Mouse (Mus musculus): ENCODE results near the gene Mfsd4b5. TPM values are rescaled to one million over a fixed set of nuclear protein-coding genes. Genes with fewer than 3 reads are reported as not detected.
"Not testable (repeated sequence)": the region's sequence is repeated elsewhere in the genome, so short reads cannot be mapped to it uniquely, and the experiment has no call there.

The Mfsd4b5 gene
- total RNA-seq, 1 experiment from 2014 or later: 1.3 TPM

DNA sequence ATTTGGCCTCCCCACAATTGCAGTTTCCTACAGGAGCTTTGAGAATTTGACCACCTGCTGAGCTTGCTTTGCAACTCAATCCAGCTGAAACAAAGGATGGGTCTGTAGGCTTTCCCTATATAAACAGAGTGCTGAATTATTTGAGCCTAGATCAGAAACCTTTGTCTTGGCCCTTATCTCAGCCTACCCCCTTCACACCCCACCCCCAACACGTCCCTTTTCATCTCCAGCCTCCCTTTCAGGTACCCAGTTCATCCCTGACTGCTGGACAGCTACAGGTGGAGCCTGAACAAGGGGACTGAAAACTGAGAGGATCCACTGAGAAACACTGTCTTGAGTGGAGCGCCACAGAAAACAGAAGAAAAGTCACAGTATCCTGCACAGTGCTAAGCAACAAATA lies 10.7 kb downstream of the Mfsd4b5 start:
- no peak for ATAC-seq (ENCODE audit: extremely low read depth, insufficient number of reproducible peaks, low FRiP score, poor library complexity, severe bottlenecking)

DNA sequence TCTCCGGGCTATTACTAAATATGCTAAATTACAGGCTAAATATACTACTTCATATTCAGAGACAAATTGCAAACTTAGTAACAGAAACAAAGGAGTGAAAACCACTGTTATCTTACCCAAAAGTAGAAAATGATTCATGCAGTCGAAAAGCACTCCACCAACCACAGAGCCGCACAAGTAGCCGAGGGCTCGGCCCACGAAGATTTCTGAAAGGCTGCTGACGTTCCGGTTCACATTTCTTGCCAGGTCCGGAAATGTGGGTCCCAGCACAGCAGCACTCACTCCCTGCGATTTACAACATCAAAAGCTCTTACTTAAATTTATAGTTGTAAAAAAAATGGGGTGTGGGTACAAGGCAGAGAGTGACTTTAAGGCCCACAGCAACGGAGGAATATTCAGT lies 11.5 kb downstream of the Mfsd4b5 start:
- ATAC-seq (ENCODE audit: extremely low read depth, insufficient number of reproducible peaks, low FRiP score, poor library complexity, severe bottlenecking): no peak

DNA sequence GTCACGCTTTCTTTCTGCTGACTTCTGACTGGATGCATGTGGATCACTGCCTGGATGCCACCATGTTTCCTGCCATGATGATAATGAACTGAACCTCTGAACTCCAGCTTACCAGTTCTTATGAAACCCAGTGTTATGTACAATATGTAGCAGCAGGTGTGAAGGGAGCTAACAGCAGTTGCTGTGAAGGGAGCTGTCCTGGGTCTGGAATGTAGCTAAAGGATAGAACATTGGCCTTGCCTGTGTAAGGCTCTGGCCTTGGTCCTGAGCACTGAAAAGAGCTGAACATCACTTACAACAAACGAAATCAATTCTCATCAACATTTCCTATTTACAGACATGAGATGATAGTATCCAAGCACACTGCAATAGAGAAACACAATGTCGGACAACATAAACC lies 18.9 kb downstream of the Mfsd4b5 start:
- ATAC-seq (ENCODE audit: extremely low read depth, insufficient number of reproducible peaks, low FRiP score, poor library complexity, severe bottlenecking): no peak

DNA sequence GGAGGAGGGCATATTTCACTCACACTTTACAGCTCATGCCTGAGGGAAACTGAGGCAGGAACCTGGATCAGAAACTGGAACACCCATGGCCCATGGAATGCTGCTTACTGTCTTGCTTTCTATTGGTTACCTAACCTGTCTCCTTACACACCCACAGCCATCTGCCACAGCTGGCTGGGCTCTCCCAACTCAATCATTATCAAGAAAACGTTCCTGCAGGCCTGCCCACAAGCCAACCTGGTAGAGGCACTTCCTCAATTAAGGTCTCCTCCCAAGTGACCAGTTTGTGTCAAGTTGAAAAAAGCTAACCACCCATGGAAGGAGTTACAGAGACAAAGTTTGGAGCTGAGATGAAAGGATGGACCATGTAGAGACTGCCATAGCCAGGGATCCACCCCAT lies 24.5 kb downstream of the Mfsd4b5 start:
- ATAC-seq (ENCODE audit: extremely low read depth, insufficient number of reproducible peaks, low FRiP score, poor library complexity, severe bottlenecking): no peak

DNA sequence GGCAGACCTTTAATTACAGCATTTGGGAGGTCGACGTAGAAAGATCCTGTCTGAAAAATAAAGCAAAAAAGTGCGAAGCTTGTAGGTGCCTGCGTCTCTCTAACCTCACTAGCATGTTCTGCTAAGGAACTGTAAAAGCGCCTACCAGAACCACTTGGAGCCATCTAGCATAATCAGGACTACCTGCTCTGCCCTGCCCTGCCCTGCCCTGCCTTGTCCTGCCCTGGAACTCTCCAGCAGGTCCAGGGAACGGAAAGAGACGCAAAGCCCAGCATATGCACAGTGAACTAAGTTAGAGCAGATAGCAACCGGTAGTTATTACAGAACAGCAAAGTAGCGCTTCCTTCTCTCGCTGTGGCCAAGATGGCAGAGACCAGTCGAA lies 26.0 kb downstream of the Mfsd4b5 start:
- no peak for ATAC-seq (ENCODE audit: extremely low read depth, insufficient number of reproducible peaks, low FRiP score, poor library complexity, severe bottlenecking)

DNA sequence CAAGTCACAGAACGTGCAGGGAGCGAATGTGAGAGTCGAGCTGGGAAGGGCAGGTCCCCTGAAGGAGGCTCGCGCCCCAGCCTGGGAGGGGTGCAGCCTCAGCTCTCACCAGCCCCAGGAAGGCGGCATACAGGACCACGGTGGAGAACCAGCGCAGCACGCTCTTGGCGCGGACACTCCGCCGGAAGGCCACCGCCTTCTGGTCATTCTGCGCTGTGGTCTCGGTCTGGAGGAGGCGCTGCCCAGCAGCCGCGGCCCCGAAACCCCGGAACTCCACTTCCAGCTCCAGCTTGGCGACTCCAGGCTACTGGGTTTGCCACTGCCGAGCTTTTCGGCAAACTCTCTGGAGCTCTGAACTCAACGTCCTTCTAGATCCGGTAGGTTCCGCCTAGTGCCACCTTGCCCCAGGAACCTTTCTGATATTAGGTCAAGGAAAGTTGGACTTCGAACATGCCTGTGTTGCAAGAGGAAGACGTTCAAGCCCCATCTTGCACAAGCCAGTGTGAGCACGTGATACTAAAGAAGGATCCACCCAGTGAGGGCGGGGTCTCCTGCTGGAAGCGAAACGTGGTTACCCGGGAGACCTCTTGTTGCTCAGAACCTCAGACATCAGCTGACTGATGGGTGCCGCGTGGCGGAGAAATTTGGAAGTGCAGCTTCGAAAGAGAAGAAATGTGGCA lies 26.5 kb downstream of the Mfsd4b5 start, which contains the start of gene Mfsd4b3:
Gene Mfsd4b3, minus strand, starts transcription at position 393 of the 680 bp plus-strand sequence.
- peak; percentile 98 for ATAC-seq (ENCODE audit: extremely low read depth, insufficient number of reproducible peaks, low FRiP score, poor library complexity, severe bottlenecking)

DNA sequence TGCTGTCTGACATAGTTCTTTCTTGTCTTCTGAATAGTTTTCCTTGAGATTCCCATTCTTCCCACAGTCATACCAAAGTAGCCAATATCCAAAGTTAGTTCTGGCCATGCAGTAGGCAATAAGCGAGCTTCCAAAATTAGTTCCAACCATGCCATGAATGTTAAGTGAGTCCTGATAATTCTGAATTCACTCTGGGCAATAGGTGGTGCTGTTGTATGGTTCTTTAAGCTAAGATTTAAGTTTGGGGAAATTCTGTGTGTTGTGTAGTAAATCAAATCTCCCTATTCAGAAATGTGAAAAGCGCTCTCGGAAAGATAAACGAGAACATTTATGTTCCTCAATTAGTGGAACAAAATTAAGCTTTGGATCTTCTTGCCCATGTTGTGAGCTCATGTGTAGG lies 28.2 kb downstream of the Mfsd4b5 start:
- no peak for ATAC-seq (ENCODE audit: extremely low read depth, insufficient number of reproducible peaks, low FRiP score, poor library complexity, severe bottlenecking)

DNA sequence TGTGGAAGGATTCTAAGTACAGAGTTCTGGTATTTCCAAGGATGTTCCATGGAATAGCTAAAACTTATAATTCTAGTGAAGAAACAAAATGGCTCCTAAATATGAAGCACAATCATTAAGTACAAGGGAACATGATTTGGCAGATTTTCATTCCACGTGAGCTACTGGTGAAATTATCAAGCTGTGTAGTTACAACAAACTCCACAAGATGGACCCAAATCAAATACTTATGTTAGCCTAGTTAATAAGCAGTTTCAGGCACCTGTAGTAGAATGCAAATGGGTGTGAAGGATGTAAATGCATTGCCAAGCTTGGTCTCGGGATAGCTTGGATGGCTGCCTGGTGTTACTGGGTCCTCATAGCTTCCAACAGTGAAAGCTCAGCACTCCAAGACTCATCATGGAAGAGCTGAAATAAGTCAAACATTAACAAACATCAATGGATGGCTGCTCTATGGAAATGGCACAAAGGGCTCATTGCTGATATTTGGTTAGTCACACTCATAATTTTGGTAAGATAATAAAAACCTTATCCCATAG lies 30.0 kb downstream of the Mfsd4b5 start:
- ATAC-seq (ENCODE audit: extremely low read depth, insufficient number of reproducible peaks, low FRiP score, poor library complexity, severe bottlenecking): no peak

DNA sequence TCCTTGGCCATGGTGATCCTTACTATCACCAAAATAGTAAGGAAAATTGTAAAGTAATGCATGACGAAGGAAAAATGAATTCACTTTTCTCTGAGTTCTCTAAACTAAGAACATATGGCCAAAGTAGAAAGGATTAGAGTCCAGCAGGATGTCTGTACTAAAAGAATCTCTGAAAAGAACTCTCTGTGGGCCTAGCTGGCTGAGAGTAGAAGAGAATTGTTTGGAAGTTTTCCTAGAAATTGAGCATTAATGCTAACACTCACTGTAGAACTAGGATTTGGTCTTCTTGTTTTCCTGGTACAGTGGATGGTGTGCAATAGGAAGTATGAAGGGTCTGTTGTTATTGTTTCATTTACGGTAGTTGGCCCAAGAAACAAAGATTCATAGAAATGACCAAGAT lies 31.3 kb downstream of the Mfsd4b5 start:
- ATAC-seq (ENCODE audit: extremely low read depth, insufficient number of reproducible peaks, low FRiP score, poor library complexity, severe bottlenecking): no peak

DNA sequence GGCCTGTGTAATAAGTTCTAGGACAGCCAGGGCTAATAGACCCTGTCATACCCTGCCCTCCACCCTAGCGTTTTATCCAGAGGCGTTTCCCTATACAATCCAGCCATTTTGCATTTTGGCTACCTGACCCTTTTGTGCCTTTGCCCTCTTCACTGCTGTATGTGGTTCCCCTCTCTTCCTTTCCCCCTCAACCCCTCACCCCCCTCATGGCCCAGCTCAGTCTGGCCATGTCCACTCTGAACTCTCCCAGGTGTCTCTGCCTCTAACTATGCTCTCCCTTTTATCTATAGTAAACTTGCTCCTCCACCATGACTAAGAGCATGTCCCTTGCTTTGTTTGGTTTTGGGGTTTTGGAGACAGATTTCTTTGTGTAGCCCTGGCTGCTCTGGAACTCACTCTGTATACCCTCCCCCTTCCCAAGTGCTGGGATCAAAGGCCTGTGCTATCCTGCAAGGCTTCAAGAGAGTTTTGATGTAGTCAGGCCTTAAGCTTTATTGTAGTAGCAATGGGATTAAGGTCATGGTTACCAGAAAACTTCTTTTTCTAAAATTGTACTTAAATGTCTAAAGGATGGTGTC lies 37.0 kb downstream of the Mfsd4b5 start:
- no peak for ATAC-seq (ENCODE audit: extremely low read depth, insufficient number of reproducible peaks, low FRiP score, poor library complexity, severe bottlenecking)

DNA sequence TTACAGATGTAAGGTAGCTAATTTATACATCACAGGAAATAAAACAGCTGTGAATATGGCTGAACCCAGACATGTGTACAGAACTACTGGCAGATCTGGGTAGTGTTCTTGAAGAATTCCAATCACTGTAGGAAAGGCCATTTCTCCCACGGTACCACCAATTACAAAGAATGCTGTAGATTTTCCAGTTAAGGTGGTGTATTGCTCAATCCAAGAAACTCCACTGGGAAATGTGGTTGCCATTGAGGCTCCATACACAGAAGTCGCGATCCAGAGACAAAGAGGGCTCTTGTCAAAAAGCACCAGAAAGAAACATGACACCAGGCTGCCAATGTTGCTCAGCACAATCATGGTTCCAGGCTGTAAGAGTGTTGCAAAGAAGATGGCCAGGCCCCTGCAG lies 39.3 kb downstream of the Mfsd4b5 start:
- ATAC-seq (ENCODE audit: extremely low read depth, insufficient number of reproducible peaks, low FRiP score, poor library complexity, severe bottlenecking): not testable (repeated sequence)

DNA sequence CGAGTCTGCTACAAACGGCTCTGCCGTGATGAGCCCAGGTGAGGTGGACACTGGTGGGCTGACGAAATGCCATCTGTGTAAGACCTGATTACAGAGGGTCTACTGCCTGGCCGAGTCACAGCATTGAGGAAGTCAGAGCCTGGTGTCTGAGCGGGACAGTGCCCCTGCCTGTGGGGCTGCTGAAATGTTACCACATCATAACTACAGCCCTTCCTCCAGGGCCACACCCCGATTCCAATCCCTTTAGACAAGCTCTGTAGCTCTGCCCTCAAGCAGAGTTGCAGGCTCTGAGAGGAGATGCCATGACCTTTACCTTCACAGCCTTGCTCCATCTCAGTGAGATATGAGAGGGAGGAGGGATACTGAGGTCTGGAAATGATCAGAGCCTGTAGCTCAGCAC lies 49.9 kb downstream of the Mfsd4b5 start:
- ATAC-seq (ENCODE audit: extremely low read depth, insufficient number of reproducible peaks, low FRiP score, poor library complexity, severe bottlenecking): no peak

DNA sequence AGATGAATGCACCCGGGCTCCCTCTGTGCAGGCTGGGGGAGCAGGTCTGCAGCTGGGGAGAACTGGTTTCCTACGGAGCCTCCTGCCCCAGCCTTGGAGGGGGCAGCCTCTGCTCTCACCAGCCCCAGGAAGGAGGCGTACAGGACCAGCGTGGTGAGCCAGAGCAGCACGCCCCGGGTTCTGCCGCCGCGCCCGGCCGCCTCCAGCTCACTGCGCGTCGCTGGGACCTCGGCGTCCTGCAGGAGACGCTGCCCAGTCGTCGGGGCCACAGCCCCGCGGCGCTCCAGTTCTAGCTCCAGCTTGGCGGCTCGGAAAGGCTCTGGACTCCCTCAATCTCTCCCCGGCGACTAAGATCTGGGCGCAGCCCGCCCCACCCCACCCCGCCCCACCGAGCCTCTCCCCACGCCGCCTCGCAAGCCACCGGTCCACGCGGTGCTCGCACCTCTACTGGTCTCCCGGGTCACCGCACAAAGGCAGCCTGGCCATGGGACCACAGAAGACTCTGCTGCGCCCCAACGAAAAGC lies 59.8 kb downstream of the Mfsd4b5 start, which contains the start of gene Mfsd4b2:
Gene Mfsd4b2, minus strand, starts transcription at position 308 of the 524 bp plus-strand sequence.
- no peak for ATAC-seq (ENCODE audit: extremely low read depth, insufficient number of reproducible peaks, low FRiP score, poor library complexity, severe bottlenecking)

DNA sequence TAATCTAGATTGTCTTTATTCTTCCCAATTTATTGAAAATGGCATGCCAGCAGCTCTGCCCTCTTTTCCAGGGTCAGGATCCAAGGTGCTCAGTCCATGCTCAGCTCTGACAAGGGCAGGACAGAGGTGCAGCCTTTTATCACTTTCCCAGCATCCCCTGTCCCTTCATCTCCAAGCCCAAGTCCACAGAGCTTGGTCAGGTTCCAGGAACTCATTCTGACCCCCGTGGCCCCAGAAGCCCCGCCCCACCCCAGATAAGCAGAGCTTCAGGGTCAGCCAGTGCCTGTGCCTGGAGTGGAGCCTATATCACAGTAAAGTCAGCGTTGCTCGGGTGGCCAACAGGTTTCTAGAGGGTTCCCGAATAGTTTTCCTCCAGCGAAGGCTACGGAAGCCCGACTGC lies 61.9 kb downstream of the Mfsd4b5 start:
- ATAC-seq (ENCODE audit: extremely low read depth, insufficient number of reproducible peaks, low FRiP score, poor library complexity, severe bottlenecking): not testable (repeated sequence)

DNA sequence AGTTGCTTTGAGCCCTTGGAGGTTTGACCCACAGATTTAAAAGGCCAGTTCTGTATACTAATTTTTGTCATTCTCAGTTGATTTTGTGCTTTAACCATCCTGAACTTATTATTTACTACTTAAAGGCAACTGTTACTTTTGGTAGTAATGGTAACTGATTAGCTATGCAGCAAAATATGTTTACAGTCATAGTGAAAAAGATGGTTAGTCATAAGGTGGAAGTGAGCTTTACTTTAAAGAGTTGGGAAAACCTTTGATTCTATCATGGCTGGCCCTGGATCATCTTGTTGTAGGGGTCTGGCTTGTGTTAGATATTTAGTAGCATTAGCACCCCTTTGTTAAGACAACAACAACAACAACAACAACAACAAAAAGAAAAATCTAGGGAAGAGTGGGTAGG lies 73.8 kb downstream of the Mfsd4b5 start:
- no peak for ATAC-seq (ENCODE audit: extremely low read depth, insufficient number of reproducible peaks, low FRiP score, poor library complexity, severe bottlenecking)

DNA sequence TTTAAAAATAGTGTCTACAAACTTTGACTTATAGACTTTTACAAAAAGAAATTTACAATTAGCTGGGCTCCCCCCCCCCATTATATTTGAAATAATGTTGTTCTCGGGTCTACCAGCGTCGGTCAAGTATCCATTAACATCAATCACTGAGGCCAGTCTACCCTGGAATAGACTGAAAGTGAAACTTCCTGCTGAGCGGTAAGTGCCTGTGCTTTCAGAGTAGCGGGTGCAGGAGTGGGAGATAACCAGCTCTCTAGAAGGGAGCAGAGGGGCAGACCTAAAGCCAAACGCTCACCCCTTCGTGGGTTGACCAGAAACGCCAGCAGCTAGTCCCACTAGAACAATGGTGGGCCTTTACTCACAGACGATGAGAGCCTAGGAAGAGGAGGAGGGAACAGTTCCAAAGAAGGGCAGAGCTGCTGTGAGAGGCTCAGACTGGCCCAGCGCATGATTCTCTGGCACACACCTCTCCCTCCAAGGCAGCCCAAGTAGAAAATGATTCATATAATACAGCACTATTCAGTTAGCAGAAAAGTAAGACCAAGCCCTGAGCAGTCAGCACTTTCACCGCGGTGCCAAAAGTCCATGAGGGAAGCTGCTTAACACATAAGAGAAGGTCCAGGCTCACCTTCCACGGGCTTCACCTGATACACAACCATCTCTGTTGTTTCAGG lies 77.5 kb downstream of the Mfsd4b5 start:
- no peak for ATAC-seq (ENCODE audit: extremely low read depth, insufficient number of reproducible peaks, low FRiP score, poor library complexity, severe bottlenecking)

All from neutrophil, adult 5-6 weeks (primary cell).